ENCODE assay signal across 8 mouse cellular contexts in genomic region chr15:79441331-79442256, GRCm38 (mm10). TPM values are rescaled to one million over a fixed set of nuclear protein-coding genes. Genes with fewer than 3 reads are reported as not detected.
A peak's percentile ranks its signal among the peaks of the same experiment; 100 is the strongest.
DNase-seq lines count a peak whose midpoint lies in the region; ATAC-seq and TF ChIP-seq lines count a peak whose summit lies in the region.

No protein-coding gene starts in this region.

- peak; percentile 77 for ATAC-seq in embryonic facial prominence, embryonic 14.5 days (ENCODE audit: low read depth)
- ATAC-seq in heart, embryonic 11.5 days (replicated peaks; ENCODE audit: insufficient number of reproducible peaks, low FRiP score, low TSS enrichment), result peak; percentile 64
- ATAC-seq in kidney, embryonic 14.5 days (ENCODE audit: low FRiP score, low TSS enrichment), result peak; percentile 70
- ATAC-seq in liver, embryonic 13.5 days (ENCODE audit: low read depth), result peak; percentile 43
- ATAC-seq in stomach, embryonic 15.5 days (ENCODE audit: insufficient read depth, low FRiP score, low read depth), result peak; percentile 52; the same call in 1 of the 2 replicates

- peaks cover 26% of the 10 kb centered on the region for H3K36me3 ChIP-seq in C2C12 (ENCODE audit: control insufficient read depth, insufficient read depth)
- H3K36me3 ChIP-seq in embryonic facial prominence, embryonic 14.5 days (ENCODE audit: control insufficient read depth, insufficient read depth, low read length), result peaks cover 21% of the 10 kb centered on the region
- H3K36me3 ChIP-seq in heart, embryonic 11.5 days (ENCODE audit: control insufficient read depth, insufficient read depth, low read length), result peaks cover 13% of the 10 kb centered on the region
- peaks cover 22% of the 10 kb centered on the region for H3K36me3 ChIP-seq in kidney, embryonic 14.5 days (ENCODE audit: control insufficient read depth, insufficient read depth, low read length)
- H3K36me3 ChIP-seq in liver, embryonic 13.5 days, result peaks cover 5% of the 10 kb centered on the region
- no peaks in the 10 kb centered on the region for H3K36me3 ChIP-seq in stomach, embryonic 15.5 days

- peak overlapping the region; percentile 99 for H3K9ac ChIP-seq in embryonic facial prominence, embryonic 14.5 days (ENCODE audit: low read depth, low read length)
- peak overlapping the region; percentile 99 for H3K9ac ChIP-seq in heart, embryonic 11.5 days (ENCODE audit: low read depth, low read length)
- peak overlapping the region; percentile 97 for H3K9ac ChIP-seq in kidney, embryonic 14.5 days (ENCODE audit: low read depth, low read length)
- peak overlapping the region; percentile 80 for H3K9ac ChIP-seq in liver, embryonic 13.5 days
- peak overlapping the region; percentile 96 for H3K9ac ChIP-seq in stomach, embryonic 15.5 days

- TF ChIP-seq CTCF in C2C12 (IDR thresholded peaks at IDR 0.05; ENCODE audit: control insufficient read depth, insufficient read depth, insufficient read length), result no peak
- TF ChIP-seq CTCF in bone marrow, adult 2 months (IDR thresholded peaks at IDR 0.05; ENCODE audit: control insufficient read depth, insufficient read depth, low read length), result no peak

- under 1% methylated on average over 99 of the region's 107 CpGs for WGBS in bone marrow, adult 2 months
- WGBS in embryonic facial prominence, embryonic 14.5 days, result 0% methylated on average over 20 of the region's 107 CpGs
- under 1% methylated on average over 46 of the region's 107 CpGs for WGBS in heart, embryonic 11.5 days (ENCODE audit: insufficient replicate concordance)
- WGBS in kidney, embryonic 14.5 days, result 1% methylated on average over 67 of the region's 107 CpGs
- WGBS in liver, embryonic 13.5 days (ENCODE audit: insufficient replicate concordance), result under 1% methylated on average over 95 of the region's 107 CpGs
- WGBS in stomach, embryonic 15.5 days, result under 1% methylated on average over 69 of the region's 107 CpGs

- H3K79me3 ChIP-seq in C2C12 (ENCODE audit: low read depth), result peaks cover 43% of the 10 kb centered on the region

- peak; percentile 5; the same call in 1 of the 2 replicates for TF ChIP-seq POLR2A in bone marrow, adult 2 months (IDR thresholded peaks at IDR 0.05; ENCODE audit: borderline replicate concordance, control insufficient read depth, low read depth, low read length)

- H3K4me1 ChIP-seq in bone marrow, adult 2 months (ENCODE audit: control insufficient read depth, insufficient read depth, low read length), result no peaks in the 10 kb centered on the region; the same call in 1 of the 2 replicates
- peaks cover 36% of the 10 kb centered on the region for H3K4me1 ChIP-seq in embryonic facial prominence, embryonic 14.5 days (ENCODE audit: control insufficient read depth, insufficient read depth, low read length)
- H3K4me1 ChIP-seq in heart, embryonic 11.5 days (ENCODE audit: control insufficient read depth, insufficient read depth, low read length), result peaks cover 53% of the 10 kb centered on the region
- peaks cover 43% of the 10 kb centered on the region for H3K4me1 ChIP-seq in kidney, embryonic 14.5 days (ENCODE audit: control insufficient read depth, insufficient read depth, low read length)
- peaks cover 54% of the 10 kb centered on the region for H3K4me1 ChIP-seq in liver, embryonic 13.5 days (replicated peaks)
- peaks cover 37% of the 10 kb centered on the region for H3K4me1 ChIP-seq in stomach, embryonic 15.5 days

- H3K4me3 ChIP-seq in C2C12 (ENCODE audit: insufficient read depth, poor library complexity, severe bottlenecking), result peak overlapping the region; percentile 78
- peak overlapping the region; percentile 61 for H3K4me3 ChIP-seq in bone marrow, adult 2 months (replicated peaks; ENCODE audit: control insufficient read depth, low read depth, low read length)
- H3K4me3 ChIP-seq in embryonic facial prominence, embryonic 14.5 days (ENCODE audit: low read depth, low read length), result peak overlapping the region; percentile 91
- peak overlapping the region; percentile 93 for H3K4me3 ChIP-seq in heart, embryonic 11.5 days (ENCODE audit: low read depth, low read length)
- H3K4me3 ChIP-seq in kidney, embryonic 14.5 days (ENCODE audit: low read length), result peak overlapping the region; percentile 92
- peak overlapping the region; percentile 69 for H3K4me3 ChIP-seq in liver, embryonic 13.5 days (replicated peaks)
- peak overlapping the region; percentile 87 for H3K4me3 ChIP-seq in stomach, embryonic 15.5 days (replicated peaks)

- peak overlapping the region; percentile 68 for H3K4me2 ChIP-seq in embryonic facial prominence, embryonic 14.5 days (ENCODE audit: low read depth, low read length)
- H3K4me2 ChIP-seq in heart, embryonic 11.5 days, result peak overlapping the region; percentile 83
- H3K4me2 ChIP-seq in kidney, embryonic 14.5 days (replicated peaks; ENCODE audit: low read depth, low read length), result peak overlapping the region; percentile 74
- peak overlapping the region; percentile 83 for H3K4me2 ChIP-seq in liver, embryonic 13.5 days
- H3K4me2 ChIP-seq in stomach, embryonic 15.5 days, result peak overlapping the region; percentile 65

- H3K79me2 ChIP-seq in C2C12 (ENCODE audit: control insufficient read depth, insufficient read depth), result peaks cover 59% of the 10 kb centered on the region

- H3K27me3 ChIP-seq in C2C12 (ENCODE audit: control insufficient read depth, insufficient read depth, insufficient read length), result peaks cover 3% of the 10 kb centered on the region
- no peaks in the 10 kb centered on the region for H3K27me3 ChIP-seq in embryonic facial prominence, embryonic 14.5 days (replicated peaks; ENCODE audit: control insufficient read depth, insufficient read depth, low read length)
- no peaks in the 10 kb centered on the region for H3K27me3 ChIP-seq in heart, embryonic 11.5 days (ENCODE audit: control insufficient read depth, insufficient read depth, low read length)
- H3K27me3 ChIP-seq in kidney, embryonic 14.5 days (ENCODE audit: control insufficient read depth, insufficient read depth, low read length), result no peaks in the 10 kb centered on the region
- H3K27me3 ChIP-seq in liver, embryonic 13.5 days, result peaks cover 20% of the 10 kb centered on the region
- no peaks in the 10 kb centered on the region for H3K27me3 ChIP-seq in stomach, embryonic 15.5 days (replicated peaks)

- H3K27ac ChIP-seq in bone marrow, adult 2 months (ENCODE audit: control insufficient read depth, insufficient read depth, low read depth, low read length, poor library complexity), result peak overlapping the region; percentile 88
- peak overlapping the region; percentile 96 for H3K27ac ChIP-seq in embryonic facial prominence, embryonic 14.5 days (replicated peaks; ENCODE audit: low read depth, low read length)
- peak overlapping the region; percentile 96 for H3K27ac ChIP-seq in heart, embryonic 11.5 days (ENCODE audit: low read depth, low read length)
- H3K27ac ChIP-seq in kidney, embryonic 14.5 days (ENCODE audit: low read depth, low read length), result peak overlapping the region; percentile 97
- H3K27ac ChIP-seq in liver, embryonic 13.5 days, result peak overlapping the region; percentile 68
- peak overlapping the region; percentile 94 for H3K27ac ChIP-seq in stomach, embryonic 15.5 days

- peak; percentile 80 for DNase-seq in embryonic facial prominence, embryonic 14.5 days (ENCODE audit: low spot score)
- no peak for DNase-seq in liver, embryonic 13.5 days
- DNase-seq in natural killer cell, adult 2 months (ENCODE audit: low spot score in 2 of 2), result peak; percentile 56 to 59

- no peaks in the 10 kb centered on the region for H3K9me3 ChIP-seq in embryonic facial prominence, embryonic 14.5 days (ENCODE audit: control insufficient read depth, low read length)
- H3K9me3 ChIP-seq in heart, embryonic 11.5 days (replicated peaks; ENCODE audit: control insufficient read depth, low read length), result no peaks in the 10 kb centered on the region
- no peaks in the 10 kb centered on the region for H3K9me3 ChIP-seq in kidney, embryonic 14.5 days (ENCODE audit: control insufficient read depth, low read length)
- H3K9me3 ChIP-seq in liver, embryonic 13.5 days (replicated peaks), result no peaks in the 10 kb centered on the region
- H3K9me3 ChIP-seq in stomach, embryonic 15.5 days, result no peaks in the 10 kb centered on the region

- H3ac ChIP-seq in C2C12 (ENCODE audit: control insufficient read depth, insufficient read length, low read depth), result peak overlapping the region; percentile 78

TF ChIP-seq in C2C12, 6 proteins besides CTCF, POLR2A, EP300 and RAD21:
- no peak for TF ChIP-seq CEBPB (IDR thresholded peaks at IDR 0.05; ENCODE audit: low read depth)
- TF ChIP-seq USF1 (IDR thresholded peaks at IDR 0.05; ENCODE audit: low read depth), result no peak
- no peak for TF ChIP-seq MAX (IDR thresholded peaks at IDR 0.05)
- no peak for TF ChIP-seq MYOD1 (IDR thresholded peaks at IDR 0.05; ENCODE audit: control insufficient read depth, insufficient read length, low read depth)

RNA-seq across cellular contexts. Expression of gene Csnk1e, which starts 13.8 kb away (rescaled TPM):
- polyA plus RNA-seq in C2C12 (2012; fragmentation: generic; extraction: Trizol), result 98.6 TPM
- polyA plus RNA-seq in bone marrow, adult 2 months (2011; ENCODE audit: insufficient read depth, insufficient read length, low replicate concordance, missing spikeins), result 12.3 and 34.2 TPM in 2 replicates
- polyA plus RNA-seq in embryonic facial prominence, embryonic 14.5 days (2014; fragmentation: Nextera tagmentation; extraction: Ambion mirVana), result 75.3 and 76.3 TPM in 2 replicates
- polyA plus RNA-seq in heart, embryonic 11.5 days (2014; fragmentation: Nextera tagmentation; extraction: Ambion mirVana), result 73.2 and 91.0 TPM in 2 replicates
- 88.8 and 107 TPM in 2 replicates for polyA plus RNA-seq in kidney, embryonic 14.5 days (2014; fragmentation: Nextera tagmentation; extraction: Ambion mirVana)
- polyA plus RNA-seq in liver, embryonic 13.5 days (2015; fragmentation: Nextera tagmentation; extraction: Ambion mirVana), result 10.4 and 11.4 TPM in 2 replicates
- 63.7 and 66.0 TPM in 2 replicates for polyA plus RNA-seq in stomach, embryonic 15.5 days (2015; fragmentation: Nextera tagmentation; extraction: Ambion mirVana)

RNA-seq across cellular contexts. Expression of gene Tmem184b, which starts 38.2 kb away (rescaled TPM):
- polyA plus RNA-seq in C2C12 (2012; fragmentation: generic; extraction: Trizol), result 74.2 TPM
- polyA plus RNA-seq in bone marrow, adult 2 months (2011; ENCODE audit: insufficient read depth, insufficient read length, low replicate concordance, missing spikeins), result 4.9 and 19.1 TPM in 2 replicates
- 73.0 and 77.6 TPM in 2 replicates for polyA plus RNA-seq in embryonic facial prominence, embryonic 14.5 days (2014; fragmentation: Nextera tagmentation; extraction: Ambion mirVana)
- polyA plus RNA-seq in heart, embryonic 11.5 days (2014; fragmentation: Nextera tagmentation; extraction: Ambion mirVana), result 55.0 and 56.5 TPM in 2 replicates
- polyA plus RNA-seq in kidney, embryonic 14.5 days (2014; fragmentation: Nextera tagmentation; extraction: Ambion mirVana), result 45.8 and 63.1 TPM in 2 replicates
- polyA plus RNA-seq in liver, embryonic 13.5 days (2015; fragmentation: Nextera tagmentation; extraction: Ambion mirVana), result 8.7 and 12.1 TPM in 2 replicates
- 58.5 and 59.9 TPM in 2 replicates for polyA plus RNA-seq in stomach, embryonic 15.5 days (2015; fragmentation: Nextera tagmentation; extraction: Ambion mirVana)
